ENCODE assay signal across 35 mouse cellular contexts in the genomic region with DNA sequence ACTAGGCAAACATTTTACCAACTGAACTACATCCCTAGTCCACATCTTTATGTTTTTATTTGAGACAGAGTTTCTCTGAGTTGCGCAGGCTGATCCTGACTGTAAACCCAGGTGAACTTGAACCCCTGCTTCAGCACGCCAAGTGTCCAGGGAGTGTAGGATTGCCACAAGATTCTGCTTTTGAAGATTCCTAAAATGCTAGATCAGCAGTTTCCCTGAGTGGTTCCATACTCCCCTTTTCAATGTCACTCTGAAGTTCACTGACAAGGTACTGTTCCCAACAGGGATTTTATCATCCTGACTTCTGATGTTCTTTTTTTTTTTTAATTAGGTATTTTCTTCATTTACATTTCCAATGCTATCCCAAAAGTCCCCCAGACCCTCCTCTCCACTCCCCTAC.
"Had no signal": no experiment of that assay in that cellular context is flagged by ENCODE, and none has a peak within 500 bp of the region (broad histone marks: within the 10 kb centered on the region; RNA-seq: fewer than 3 reads in every experiment).

No protein-coding gene starts in this region.

- H3K36me3 ChIP-seq: heart, embryonic 10.5 days; heart, embryonic 12.5 days; heart, embryonic 13.5 days; heart, embryonic 15.5 days; hindbrain, embryonic 10.5 days; hindbrain, embryonic 12.5 days; hindbrain, embryonic 13.5 days; hindbrain, embryonic 15.5 days; intestine, embryonic 15.5 days; kidney, embryonic 15.5 days had no signal

- H3K9ac ChIP-seq: heart, embryonic 12.5 days; heart, embryonic 13.5 days; heart, embryonic 15.5 days; hindbrain, embryonic 12.5 days; hindbrain, embryonic 13.5 days; hindbrain, embryonic 14.5 days; hindbrain, embryonic 15.5 days; intestine, embryonic 15.5 days; kidney, embryonic 15.5 days had no signal

- H3K27me3 ChIP-seq: heart, embryonic 12.5 days; heart, embryonic 13.5 days; heart, embryonic 15.5 days; hindbrain, embryonic 12.5 days; hindbrain, embryonic 13.5 days; hindbrain, embryonic 15.5 days; intestine, embryonic 15.5 days; kidney, embryonic 15.5 days had no signal

- DNase-seq: heart, postnatal 10 days; heart, postnatal 14 days; heart, postnatal 36 days; heart, postnatal 4 days; kidney, adult 11 months; kidney, adult 18-20 months; kidney, adult 2 months; kidney, adult 8-10 months; kidney, adult 9 months; kidney, postnatal 10 days; kidney, postnatal 14 days; kidney, postnatal 25 days; kidney, postnatal 36 days; kidney, postnatal 4 days; layer of hippocampus, adult 9-11 months; layer of hippocampus, postnatal 36 days had no signal

- H3K4me1 ChIP-seq: heart, embryonic 10.5 days; heart, embryonic 12.5 days; heart, embryonic 13.5 days; heart, embryonic 15.5 days; hindbrain, embryonic 10.5 days; hindbrain, embryonic 12.5 days; hindbrain, embryonic 13.5 days; intestine, embryonic 15.5 days; kidney, embryonic 15.5 days had no signal

- H3K4me3 ChIP-seq: heart, embryonic 10.5 days; heart, embryonic 12.5 days; heart, embryonic 13.5 days; heart, embryonic 15.5 days; hindbrain, embryonic 10.5 days; hindbrain, embryonic 12.5 days; hindbrain, embryonic 13.5 days; hindbrain, embryonic 15.5 days; intestine, embryonic 15.5 days; kidney, embryonic 15.5 days; layer of hippocampus, adult 2 months; left cerebral cortex, adult 2 months had no signal

- H3K27ac ChIP-seq: heart, embryonic 10.5 days; heart, embryonic 13.5 days; heart, embryonic 15.5 days; hindbrain, embryonic 10.5 days; hindbrain, embryonic 12.5 days; hindbrain, embryonic 13.5 days; hindbrain, embryonic 14.5 days; hindbrain, embryonic 15.5 days; hindbrain, postnatal 0 days; intestine, embryonic 15.5 days; kidney, embryonic 15.5 days; kidney, postnatal 0 days; layer of hippocampus, adult 2 months; left cerebral cortex, adult 2 months had no signal

- ATAC-seq: hindbrain, embryonic 16.5 days; hindbrain, postnatal 0 days; inflammation-experienced regulatory T-cells, adult 6 months; intestine, embryonic 15.5 days; intestine, postnatal 0 days had no signal

- H3K4me2 ChIP-seq: heart, embryonic 11.5 days; heart, embryonic 12.5 days; heart, embryonic 13.5 days; heart, embryonic 15.5 days; hindbrain, embryonic 12.5 days; hindbrain, embryonic 13.5 days; hindbrain, embryonic 14.5 days; hindbrain, embryonic 15.5 days; intestine, embryonic 15.5 days; kidney, embryonic 15.5 days had no signal

- H3K9me3 ChIP-seq: heart, embryonic 10.5 days; heart, embryonic 12.5 days; heart, embryonic 13.5 days; heart, embryonic 15.5 days; hindbrain, embryonic 10.5 days; hindbrain, embryonic 12.5 days; hindbrain, embryonic 13.5 days; hindbrain, embryonic 15.5 days; intestine, embryonic 15.5 days; kidney, embryonic 15.5 days had no signal
